Mouse (Mus musculus) MEL (cell line): ENCODE results near the gene Cfl2.

ENCODE experiments used
- CHD2 ChIP-seq: IDR thresholded peaks from 2 replicates; pipeline ENCODE4 v1.6.1; 2011; ENCODE audit warnings: low read length, improper control_type of control experiment
- CTCF ChIP-seq, 3 experiments: IDR thresholded peaks in 2 of 3; conservative IDR thresholded peaks in 1 of 3; 2 replicates each; pipeline ENCODE4 v1.5.1; 2011 to 2012; ENCODE audit warnings: low read length in 3 of 3, low read depth in 2 of 3, mild to moderate bottlenecking in 2 of 3, improper control_type of control experiment in 1 of 3, inconsistent platforms in 1 of 3, mixed read lengths in 1 of 3, moderate library complexity in 1 of 3; ENCODE audit not compliant: control insufficient read depth in 1 of 3, insufficient read depth in 1 of 3, poor library complexity in 1 of 3, severe bottlenecking in 1 of 3
- EP300 ChIP-seq, 2 experiments: IDR thresholded peaks; 2 replicates each; pipeline ENCODE4 v1.6.1; 2011; ENCODE audit warnings: improper control_type of control experiment in 2 of 2, low read length in 2 of 2, low read depth in 1 of 2, mild to moderate bottlenecking in 1 of 2
- MAX ChIP-seq: IDR thresholded peaks from 2 replicates; pipeline ENCODE4 v1.6.1; 2011; ENCODE audit warnings: low read length, improper control_type of control experiment
- SMC3 ChIP-seq: IDR thresholded peaks from 2 replicates; pipeline ENCODE4 v1.6.1; 2011; ENCODE audit warnings: low read depth, low read length, improper control_type of control experiment
- USF2 ChIP-seq, 2 experiments: IDR thresholded peaks; 2 replicates each; pipeline ENCODE4 v1.6.1; 2011 to 2012; ENCODE audit warnings: improper control_type of control experiment in 2 of 2, low read length in 2 of 2, borderline replicate concordance in 1 of 2, inconsistent platforms in 1 of 2, low read depth in 1 of 2, mild to moderate bottlenecking in 1 of 2; ENCODE audit not compliant: insufficient read depth in 1 of 2
- ZNF384 ChIP-seq: IDR thresholded peaks from 2 replicates; pipeline ENCODE4 v1.6.1; 2012; ENCODE audit warnings: low read depth, mild to moderate bottlenecking, inconsistent platforms, low read length, improper control_type of control experiment

GRCm38 (mm10) chr12:54841576-54841975, 21.1 kb downstream of the Cfl2 start:
- no peak for TF ChIP-seq CHD2
- no peak for TF ChIP-seq EP300 (IDR thresholded peaks at IDR 0.05; ENCODE audit: low read depth in 1 of 2, low read length in 2 of 2)
- no peak for TF ChIP-seq SMC3
- TF ChIP-seq CTCF (IDR thresholded peaks at IDR 0.05 in 2 of 3, conservative IDR thresholded peaks at IDR 0.05 in 1 of 3; ENCODE audit: control insufficient read depth in 1 of 3, insufficient read depth in 1 of 3, low read depth in 2 of 3, low read length in 3 of 3, poor library complexity in 1 of 3, severe bottlenecking in 1 of 3): no peak
- no peak for TF ChIP-seq ZNF384
- TF ChIP-seq USF2 (IDR thresholded peaks at IDR 0.05; ENCODE audit: borderline replicate concordance in 1 of 2, insufficient read depth in 1 of 2, low read depth in 1 of 2, low read length in 2 of 2): no peak
- no peak for TF ChIP-seq MAX
